Mouse (Mus musculus): ENCODE measurements around the gene Ufd1.

- TF ChIP-seq CTCF (IDR thresholded peaks at IDR 0.05; ENCODE audit: control insufficient read depth, insufficient read depth, insufficient read length) = no peak
- no peak for TF ChIP-seq FOSL1 (IDR thresholded peaks at IDR 0.05; ENCODE audit: insufficient read depth, low read length, poor library complexity, severe bottlenecking)
These were observed 64.5 kb downstream of the Ufd1 start for GRCm38 (mm10) chr16:18876091-18876441.
